15 mouse cellular contexts compared by ENCODE assay signal in genomic region chr2:72336840-72337239, GRCm38 (mm10).
"Had no signal": no experiment of that assay in that cellular context is flagged by ENCODE, and none has a peak within 500 bp of the region (broad histone marks: within the 10 kb centered on the region; RNA-seq: fewer than 3 reads in every experiment).

No protein-coding gene starts in this region.

- H3K4me3 ChIP-seq: intestine, embryonic 15.5 days; kidney, embryonic 15.5 days; limb, embryonic 12.5 days; limb, embryonic 15.5 days; liver, embryonic 15.5 days had no signal

- H3K9me3 ChIP-seq: intestine, embryonic 15.5 days; limb, embryonic 15.5 days; liver, embryonic 15.5 days had no signal

- DNase-seq: kidney, adult 11 months; kidney, adult 8-10 months; kidney, postnatal 10 days; kidney, postnatal 36 days; left cerebral cortex, postnatal 4 days; lung, adult 2 months; lung, postnatal 14 days; lung, postnatal 4 days; midbrain, embryonic 14.5 days; thymus, postnatal 25 days had no signal

- H3K27ac ChIP-seq: intestine, embryonic 15.5 days; kidney, embryonic 15.5 days; limb, embryonic 12.5 days; limb, embryonic 15.5 days; liver, embryonic 15.5 days had no signal

- H3K4me2 ChIP-seq: intestine, embryonic 15.5 days; kidney, embryonic 15.5 days; limb, embryonic 12.5 days; limb, embryonic 15.5 days; liver, embryonic 15.5 days had no signal

- ATAC-seq: intestine, embryonic 15.5 days had no signal

- H3K4me1 ChIP-seq: intestine, embryonic 15.5 days; kidney, embryonic 15.5 days; limb, embryonic 12.5 days; limb, embryonic 15.5 days; liver, embryonic 15.5 days had no signal

- H3K36me3 ChIP-seq: intestine, embryonic 15.5 days; kidney, embryonic 15.5 days; limb, embryonic 15.5 days; liver, embryonic 15.5 days had no signal

- H3K27me3 ChIP-seq: intestine, embryonic 15.5 days; kidney, embryonic 15.5 days; limb, embryonic 12.5 days; limb, embryonic 15.5 days; liver, embryonic 15.5 days had no signal

- H3K9ac ChIP-seq: intestine, embryonic 15.5 days; kidney, embryonic 15.5 days; limb, embryonic 12.5 days; limb, embryonic 15.5 days; liver, embryonic 15.5 days had no signal
